Mouse (Mus musculus) cerebellum, adult 2 months (tissue): ENCODE measurements at regions not wholly inside any gene's neighbourhood (a gene's known extent, or its start where the extent isn't known, plus 50 kb on each side); places are given as distances from the start of the nearest gene placed in this dataset.

ENCODE experiments used
- CTCF ChIP-seq: fragments of 200-500 bp; IDR thresholded peaks from 2 replicates; pipeline ENCODE4 v1.5.1; 2011; ENCODE audit warnings: low read depth, mild to moderate bottlenecking, control low read depth, low read length, moderate library complexity, borderline replicate concordance; ENCODE audit not compliant: insufficient read depth
- POLR2A ChIP-seq: fragments of 200-500 bp; IDR thresholded peaks from 2 replicates; pipeline ENCODE4 v1.6.1; 2011; ENCODE audit warnings: low read length, control low read depth, borderline replicate concordance; ENCODE audit not compliant: insufficient read depth

- TF ChIP-seq CTCF (no peak), POLR2A (no peak)
Measured at GRCm38 (mm10) chr3:143417401-143417800, 535.6 kb upstream of the Pkn2 start.
